Mouse (Mus musculus): Measurements from ENCODE around the gene Serpina3b.
"Not testable (repeated sequence)": the region's sequence is repeated elsewhere in the genome, so short reads cannot be mapped to it uniquely, and the experiment has no call there.

Serpina3b gene

GRCm38 (mm10) chr12:104127696-104128095, at the start of gene Serpina3b:
Gene Serpina3b (plus strand): TSS chr12:104127996.
- no peak for DNase-seq (ENCODE audit: low spot score)

- no peak for DNase-seq (ENCODE audit: low spot score)
Observed at GRCm38 (mm10) chr12:104090119-104090518, 37.7 kb upstream of the Serpina3b start.

DNA sequence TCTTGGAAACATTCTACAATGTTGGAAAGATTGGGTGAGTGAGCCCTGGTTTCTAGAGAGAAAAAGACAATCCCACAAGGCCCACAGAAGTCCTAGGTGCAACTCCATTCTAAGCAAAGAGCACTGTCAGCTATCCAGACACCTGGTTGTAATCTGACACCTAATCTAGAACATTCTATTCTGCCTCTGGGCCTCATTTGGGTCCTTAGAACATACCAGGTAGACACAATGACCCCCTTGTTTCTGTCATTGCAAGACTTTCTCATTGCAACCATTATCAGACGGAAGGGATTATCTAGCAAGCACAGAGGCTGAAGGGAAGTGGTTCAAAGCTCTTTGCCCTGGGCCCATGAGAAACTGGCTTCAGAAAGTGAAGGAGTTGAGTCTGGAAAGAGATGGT, 36.5 kb upstream of the Serpina3b start:
- no peak for DNase-seq (ENCODE audit: low spot score)

DNA sequence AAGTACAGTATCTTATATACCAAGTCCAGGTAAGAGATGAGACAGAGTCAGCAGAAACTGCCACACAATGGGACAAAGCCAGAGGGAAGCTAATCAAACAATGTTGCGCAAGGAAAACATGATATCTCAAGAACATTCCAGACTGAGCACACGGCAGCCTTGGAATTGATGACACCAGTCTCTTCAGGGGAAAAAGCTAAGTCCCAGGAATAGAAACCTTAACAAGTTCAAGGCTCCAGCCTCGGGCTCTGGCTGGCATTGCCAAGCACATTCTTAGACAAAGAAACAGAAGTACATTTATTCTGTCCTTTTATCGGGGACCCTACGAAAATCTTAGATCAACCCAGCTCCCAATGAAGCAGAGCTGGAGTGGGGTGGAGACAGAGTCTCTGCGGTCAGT, 27.0 kb upstream of the Serpina3b start, which contains the start of gene Serpina5:
TSS of gene Serpina5 (plus strand) at position 346 of the 400 bp plus-strand sequence.
- no peak for DNase-seq (ENCODE audit: low spot score)

- no peak for DNase-seq (ENCODE audit: low spot score)
Observed at GRCm38 (mm10) chr12:104105847-104106246, 21.9 kb upstream of the Serpina3b start.

GRCm38 (mm10) chr12:104106919-104107318, 20.9 kb upstream of the Serpina3b start:
- no peak for DNase-seq (ENCODE audit: low spot score)

- no peak for DNase-seq (ENCODE audit: low spot score)
Observed at GRCm38 (mm10) chr12:104108507-104108906, 19.3 kb upstream of the Serpina3b start.

DNA sequence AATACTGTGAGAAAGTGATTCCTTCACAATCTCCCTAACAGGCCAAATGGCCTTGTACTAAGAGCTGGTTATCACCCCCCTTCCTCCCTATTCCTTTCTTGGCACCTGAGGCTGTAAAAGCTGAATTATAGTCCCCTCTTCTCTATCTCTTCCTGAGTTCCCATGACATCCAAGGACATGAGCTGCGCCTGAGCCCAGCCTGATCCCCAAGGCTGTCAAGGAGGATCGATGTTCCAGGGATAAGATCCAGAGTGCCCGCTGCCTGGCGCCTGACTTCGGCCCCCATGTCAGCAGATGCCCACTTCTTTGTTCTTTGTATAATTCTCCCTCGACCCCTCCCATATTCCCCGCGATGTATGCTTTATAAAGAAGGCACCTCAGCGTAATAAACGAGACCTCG, 15.5 kb upstream of the Serpina3b start, which contains the start of gene Serpina3a:
TSS of gene Serpina3a (plus strand) at position 392 of the 400 bp plus-strand sequence.
- not testable (repeated sequence) for DNase-seq (ENCODE audit: low spot score)

- DNase-seq (ENCODE audit: low spot score) = no peak
Observed at GRCm38 (mm10) chr12:104114921-104115579, 12.7 kb upstream of the Serpina3b start.

DNA sequence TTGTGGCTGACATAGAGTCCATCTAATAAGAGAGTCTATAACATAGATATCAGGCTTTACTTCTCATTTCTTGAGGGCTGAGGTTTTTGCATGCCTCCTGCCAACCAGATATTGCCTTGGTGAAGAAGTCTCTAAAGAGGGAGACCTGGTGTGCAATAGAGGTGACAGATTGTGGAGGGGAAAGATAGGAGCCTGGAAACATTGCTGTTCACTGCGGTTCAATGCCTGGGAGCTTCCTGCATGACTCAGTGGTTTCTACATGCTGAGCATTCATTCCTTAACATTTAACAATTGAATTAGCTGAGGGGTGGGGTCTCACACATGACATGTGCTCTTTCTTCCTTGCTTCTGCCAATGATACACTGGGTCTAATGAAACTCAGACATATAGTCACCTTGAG, 4.7 kb upstream of the Serpina3b start:
- no peak for DNase-seq (ENCODE audit: low spot score)

DNA sequence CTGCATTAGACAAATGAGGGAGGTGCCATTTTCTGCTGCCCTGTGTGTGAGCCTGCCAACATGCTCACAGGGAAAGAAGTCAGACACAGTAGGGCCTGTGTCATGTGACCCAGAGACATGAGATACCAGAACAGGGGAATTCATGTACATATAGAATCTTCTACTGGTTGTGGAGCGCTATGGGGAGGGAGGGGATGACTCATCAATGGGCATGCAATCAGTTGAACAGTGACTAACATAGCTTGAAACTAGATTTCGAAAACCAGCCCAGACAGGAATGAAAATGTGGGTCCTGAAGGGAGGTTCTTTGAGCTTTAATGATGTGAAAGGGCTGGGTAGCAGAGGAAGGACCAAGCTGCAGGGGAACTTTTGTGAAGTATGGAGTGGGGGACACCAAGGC, 3.8 kb upstream of the Serpina3b start:
- DNase-seq (ENCODE audit: low spot score) = peak; percentile 6

GRCm38 (mm10) chr12:104125021-104125560, 2.7 kb upstream of the Serpina3b start:
- DNase-seq (ENCODE audit: low spot score) = no peak

DNA sequence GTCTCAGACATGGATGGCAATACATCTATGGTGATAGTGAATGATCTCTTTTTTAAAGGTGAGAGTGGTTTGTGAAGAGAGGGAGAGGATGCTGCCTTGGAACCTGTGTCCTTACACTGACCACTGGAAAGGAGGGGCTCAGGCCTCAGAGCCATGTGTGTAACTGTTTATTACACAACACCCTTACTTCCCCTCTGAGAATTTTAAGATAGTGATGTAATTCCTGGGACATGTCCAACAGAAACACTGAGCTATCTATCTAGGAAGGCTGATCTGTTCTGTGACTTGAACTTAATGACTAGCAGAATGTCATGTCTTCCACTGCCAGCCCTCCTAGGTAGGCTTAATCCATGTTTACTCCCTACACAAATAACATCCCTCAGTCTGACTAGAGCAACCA, 3.2 kb downstream of the Serpina3b start:
- no peak for DNase-seq (ENCODE audit: low spot score)

DNA sequence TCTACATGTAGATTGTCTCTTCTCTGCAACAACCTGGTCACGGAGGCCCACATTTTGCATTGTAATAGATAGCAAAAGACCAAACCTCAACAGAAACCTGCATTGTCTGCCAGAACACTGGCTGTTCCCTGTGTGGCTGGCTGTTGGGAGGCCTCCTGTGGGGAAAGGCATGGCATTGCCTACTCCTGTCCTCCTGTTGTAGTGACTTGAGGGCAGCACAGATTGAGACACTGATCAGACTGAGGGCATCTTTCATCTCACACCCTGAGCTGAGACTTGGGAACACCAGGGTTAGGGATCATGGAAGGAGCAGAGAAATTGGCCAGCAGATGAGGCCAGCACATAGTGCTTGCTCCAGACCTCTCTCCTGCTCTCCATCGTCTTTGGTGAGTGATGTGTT, 10.4 kb downstream of the Serpina3b start:
- DNase-seq (ENCODE audit: low spot score) = no peak

- DNase-seq (ENCODE audit: low spot score) = no peak
Observed at GRCm38 (mm10) chr12:104140543-104141103, 12.8 kb downstream of the Serpina3b start.

GRCm38 (mm10) chr12:104141506-104141905, 13.7 kb downstream of the Serpina3b start:
- no peak for DNase-seq (ENCODE audit: low spot score)

DNA sequence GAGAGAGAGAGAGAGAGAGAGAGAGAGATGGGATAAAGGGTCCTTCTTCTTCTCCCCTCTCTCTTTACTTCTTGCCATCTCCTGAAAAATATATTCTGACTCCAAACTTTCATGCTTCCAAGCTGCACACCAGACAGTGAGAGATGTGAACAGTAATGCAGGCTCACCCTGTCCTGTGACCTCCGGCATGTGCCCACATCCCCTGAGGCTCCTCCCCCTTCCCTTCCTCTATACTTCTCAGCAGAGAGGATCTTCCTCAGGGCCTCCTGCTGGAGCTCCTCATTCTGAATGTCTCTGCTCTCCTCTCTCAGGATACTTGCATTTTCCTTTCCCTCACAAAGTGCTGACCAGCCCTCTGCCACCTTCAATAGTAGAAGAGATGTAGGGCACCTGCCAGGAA, 14.6 kb downstream of the Serpina3b start:
- DNase-seq (ENCODE audit: low spot score) = no peak

DNA sequence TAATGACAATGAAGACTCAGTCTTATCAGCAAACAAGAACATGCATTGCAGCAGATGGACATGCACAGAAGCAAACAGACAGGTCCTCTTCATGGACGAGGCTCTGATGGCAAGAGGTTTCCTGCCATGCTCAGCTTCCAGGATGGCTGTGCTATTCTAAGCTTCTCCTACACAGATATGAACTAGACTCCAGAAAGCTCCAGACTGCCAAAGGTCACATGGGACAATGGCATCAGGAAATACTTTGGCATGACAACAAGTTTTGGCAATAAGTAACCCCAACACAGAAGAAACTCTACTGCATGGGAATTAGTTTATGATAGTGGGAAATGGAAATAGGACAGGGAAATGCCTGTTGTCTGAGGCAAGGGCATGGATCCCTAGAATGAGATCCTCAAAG, 15.5 kb downstream of the Serpina3b start:
- no peak for DNase-seq (ENCODE audit: low spot score)

DNA sequence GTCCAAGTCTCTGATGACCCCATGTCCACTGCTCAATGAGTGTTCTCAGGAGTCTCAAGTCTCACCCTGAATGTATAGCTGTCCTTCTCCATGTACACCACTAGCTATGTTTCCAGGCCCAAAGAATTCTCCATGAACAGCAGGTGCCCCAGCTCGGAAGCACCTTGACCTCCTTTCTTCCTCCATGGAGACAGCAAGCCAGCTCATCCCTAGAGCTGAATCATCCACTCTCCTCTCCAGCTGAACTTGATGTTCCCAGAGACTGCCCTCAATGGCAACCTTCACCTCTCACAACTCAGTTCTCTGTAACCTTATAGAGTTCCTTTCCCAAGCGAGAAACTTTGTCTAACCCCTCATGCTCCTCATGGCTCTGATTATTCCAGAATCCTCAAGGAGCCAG, 17.8 kb downstream of the Serpina3b start:
- no peak for DNase-seq (ENCODE audit: low spot score)

- DNase-seq (ENCODE audit: low spot score) = no peak
Observed at GRCm38 (mm10) chr12:104151989-104152388, 24.2 kb downstream of the Serpina3b start.

GRCm38 (mm10) chr12:104153041-104153645, 25.3 kb downstream of the Serpina3b start:
- no peak for DNase-seq (ENCODE audit: low spot score)

DNA sequence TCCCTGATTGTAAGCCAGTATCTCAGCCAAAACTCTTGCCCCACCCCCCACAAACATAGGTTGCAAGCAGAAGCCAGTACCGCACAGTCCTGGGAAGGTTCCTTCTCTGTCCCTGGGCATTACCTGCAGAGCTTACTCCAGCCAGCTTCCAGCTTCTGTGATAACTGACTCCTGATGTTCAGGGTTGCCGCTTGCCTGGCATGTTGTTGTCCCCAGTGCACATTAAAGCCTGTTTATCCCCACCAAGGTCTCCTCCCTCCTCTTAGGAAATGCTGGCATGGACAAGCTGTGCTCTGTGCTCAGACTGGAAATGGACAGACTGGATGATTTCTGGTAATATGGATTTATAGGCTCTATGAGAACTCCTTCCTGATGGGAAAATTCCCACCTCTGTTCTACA, 25.9 kb downstream of the Serpina3b start, which contains the start of gene Serpina3c:
TSS of gene Serpina3c (minus strand) at position 215 of the 400 bp plus-strand sequence.
- DNase-seq (ENCODE audit: low spot score) = no peak

- no peak for DNase-seq (ENCODE audit: low spot score)
Observed at GRCm38 (mm10) chr12:104174747-104175146, 47.0 kb downstream of the Serpina3b start.

All from urinary bladder, postnatal 25 days (tissue).